Mouse (Mus musculus) heart, adult 9 months (tissue): ENCODE results near the gene Inmt.
"Not testable (repeated sequence)": the region's sequence is repeated elsewhere in the genome, so short reads cannot be mapped to it uniquely, and the experiment has no call there.

Source experiments
- DNase-seq, 2 experiments: peaks; one replicate each; pipeline ENCODE4 v3.0.0; 2022; ENCODE audit warnings: low spot score in 2 of 2

The Inmt gene

GRCm38 (mm10) chr6:55174741-55175181 is at the start of gene Inmt:
Gene Inmt (minus strand): TSS chr6:55175043.
- peak; percentile 27 to 47 for DNase-seq

- peak; percentile 52 to 53 for DNase-seq
Observed at GRCm38 (mm10) chr6:55223986-55224385, 49.1 kb upstream of the Inmt start.

DNA sequence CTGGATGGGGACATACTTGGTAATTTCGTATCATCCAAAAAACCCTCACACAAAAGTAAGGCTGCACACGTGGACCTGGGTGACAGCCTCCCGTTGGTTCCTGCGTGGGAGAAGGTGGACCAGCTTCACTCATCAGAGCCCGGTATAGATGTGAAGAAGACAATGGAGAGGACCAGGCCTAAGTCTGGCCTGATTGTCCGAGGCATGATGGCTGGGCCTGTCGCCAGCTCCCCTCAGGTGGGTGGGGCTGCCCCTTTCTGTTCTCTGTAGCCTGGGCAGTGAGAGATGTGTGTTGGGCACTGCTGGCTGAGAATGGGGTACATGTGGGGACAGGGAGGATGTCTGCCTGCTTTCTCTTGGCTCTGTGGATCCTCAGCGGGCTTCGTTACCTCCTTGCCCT is 43.4 kb upstream of the Inmt start:
- DNase-seq = no peak

DNA sequence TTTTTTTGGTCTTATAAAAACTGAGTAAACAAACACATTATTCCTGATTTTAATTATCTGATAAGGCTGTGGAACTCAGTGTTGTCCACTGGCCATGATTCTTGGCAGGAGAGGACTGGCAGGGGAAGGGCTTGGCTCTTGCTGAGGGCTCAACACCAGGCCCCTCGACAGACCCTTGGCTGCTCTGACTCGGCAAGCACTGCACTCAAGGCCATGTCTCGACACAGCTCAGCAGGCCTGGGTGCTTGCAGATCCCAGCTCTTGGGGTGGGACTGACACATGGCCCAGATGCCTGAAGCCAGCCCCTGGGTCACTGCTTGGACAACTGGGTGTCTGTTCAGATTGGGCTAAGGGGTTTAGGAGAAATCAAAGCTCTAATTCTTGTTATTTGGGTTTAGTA is 39.7 kb upstream of the Inmt start:
- peak; percentile 45 to 61 for DNase-seq

- peak; percentile 47 to 49 for DNase-seq
Observed at GRCm38 (mm10) chr6:55210423-55211365, 35.9 kb upstream of the Inmt start.

GRCm38 (mm10) chr6:55207786-55208185 is 32.9 kb upstream of the Inmt start:
- no peak for DNase-seq

DNA sequence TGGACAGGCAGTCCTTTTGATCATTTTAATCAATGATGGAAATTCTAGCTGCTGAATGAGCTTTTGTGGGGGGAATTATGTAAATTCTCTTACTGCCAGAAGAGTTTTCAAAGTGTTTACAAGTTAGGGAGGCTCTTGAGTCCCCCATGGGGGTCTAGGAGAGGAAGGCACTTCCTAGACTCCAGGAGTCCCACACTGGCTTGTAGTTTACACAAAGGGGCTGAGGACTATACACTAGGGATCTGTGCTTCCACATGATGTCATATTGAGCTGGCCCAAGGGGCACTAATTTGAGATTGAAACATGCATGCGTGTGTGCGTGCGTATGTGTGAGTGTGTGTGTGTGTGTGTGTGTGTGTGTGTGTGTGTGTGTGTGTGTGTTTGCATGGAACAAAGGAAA is 29.1 kb upstream of the Inmt start:
- DNase-seq = no peak

DNA sequence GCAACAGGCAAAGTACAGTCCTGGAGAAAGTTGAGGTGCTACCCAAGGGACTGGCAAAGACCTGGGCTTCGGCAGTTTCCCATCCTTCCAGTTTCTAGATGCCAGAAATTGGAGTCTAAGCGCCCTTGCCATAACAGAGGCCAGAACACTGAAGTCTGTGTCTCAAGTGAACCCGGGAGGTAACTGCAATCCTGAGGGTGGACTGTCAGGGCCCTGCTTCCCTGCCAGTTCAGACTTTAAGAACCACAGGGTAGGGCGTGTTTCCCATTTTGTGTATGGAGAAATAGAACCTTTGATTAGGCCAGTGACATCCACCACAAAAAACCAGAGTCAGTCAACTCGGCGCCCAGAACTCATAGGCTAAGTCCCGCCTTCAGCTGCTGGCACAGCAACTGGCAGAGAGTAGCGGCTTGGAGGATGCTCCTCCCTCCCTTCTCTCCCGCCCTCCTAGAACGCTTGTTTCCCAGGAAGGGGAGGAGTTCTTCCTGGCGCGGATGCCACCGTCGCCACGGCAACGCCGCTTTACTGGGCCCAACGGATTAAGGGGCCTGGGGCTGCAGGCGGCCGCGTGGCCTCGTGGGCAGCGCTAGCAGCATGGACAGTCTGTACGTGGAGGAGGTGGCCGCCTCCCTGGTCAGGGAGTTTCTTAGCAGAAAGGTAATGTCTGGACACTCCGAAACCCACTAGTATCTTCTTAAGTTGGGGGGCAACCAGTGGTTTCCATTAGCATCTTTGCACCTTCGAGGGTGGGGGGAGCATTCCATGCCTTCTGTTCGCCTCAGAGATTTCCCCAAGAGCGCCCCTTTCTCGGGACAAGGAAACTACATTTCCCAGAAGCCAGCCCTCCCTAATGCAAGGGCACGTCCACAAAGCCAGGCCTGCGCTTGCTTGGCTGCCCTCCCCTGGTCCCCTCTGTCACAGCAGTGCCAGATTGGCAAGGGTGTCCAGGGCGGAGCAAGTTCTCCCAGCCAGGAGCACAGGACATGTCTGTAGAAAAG is 28.4 kb upstream of the Inmt start, which contains the start of gene Mindy4:
Gene Mindy4, plus strand, starts transcription at position 471 of the 998 bp plus-strand sequence.
- DNase-seq = peak; percentile 91 to 93

DNA sequence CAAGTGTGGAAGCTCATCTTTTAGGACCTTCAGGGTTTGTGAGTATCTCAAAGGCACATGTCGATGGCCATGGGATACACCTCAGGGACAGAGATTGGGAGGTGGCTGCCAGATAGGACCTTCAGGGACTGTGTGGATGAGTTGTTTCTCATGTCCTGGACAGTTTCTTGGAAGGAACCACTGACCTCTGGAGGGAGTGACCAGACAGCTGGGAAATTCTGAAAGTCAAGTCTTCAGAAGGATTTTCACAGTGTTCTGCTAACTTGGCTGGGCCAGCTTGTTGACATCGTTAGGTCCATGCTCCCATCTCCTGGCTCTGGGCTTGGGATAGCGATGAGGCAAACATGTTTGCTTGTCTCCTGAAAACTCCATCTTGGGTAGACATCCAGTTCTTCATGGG is 24.2 kb upstream of the Inmt start:
- peak; percentile 81 to 84 for DNase-seq

DNA sequence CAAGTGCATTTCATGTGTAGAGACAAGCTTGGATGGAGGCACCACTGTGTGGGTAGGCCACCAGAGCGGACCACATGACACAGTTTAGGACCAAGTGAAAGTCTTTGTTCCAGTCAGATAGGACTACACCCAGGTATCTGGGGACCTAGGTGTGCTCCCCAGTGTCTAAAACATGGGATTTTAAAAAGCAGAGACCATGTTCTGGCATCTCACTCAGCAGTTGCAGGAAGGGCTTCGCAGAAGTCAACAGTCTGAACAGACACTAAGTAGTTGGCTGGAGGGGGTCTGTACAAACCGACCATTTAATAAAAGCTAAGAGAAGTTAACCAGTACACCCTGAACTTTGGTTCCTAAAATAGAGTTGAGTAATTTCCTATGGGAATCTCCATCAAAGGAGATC is 18.3 kb upstream of the Inmt start:
- no peak for DNase-seq

DNA sequence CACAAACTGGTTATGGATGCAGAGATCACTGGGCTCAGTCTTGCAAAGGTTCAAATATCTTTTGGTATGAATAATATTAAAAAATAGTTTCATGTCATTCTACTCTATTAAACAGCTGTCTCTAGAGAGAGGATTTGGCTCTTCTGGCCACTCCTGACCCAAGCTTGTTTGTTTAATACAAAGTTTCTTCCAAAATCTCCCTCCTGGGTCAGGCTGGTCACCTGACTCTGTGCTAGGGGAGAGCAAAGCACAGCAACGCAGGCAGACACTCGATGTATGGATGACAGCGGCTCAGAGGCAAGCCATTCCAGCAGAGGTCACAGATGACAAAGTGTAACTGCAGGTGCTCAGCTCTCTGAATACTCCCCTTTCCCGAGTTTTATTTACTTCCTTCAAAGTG is 16.7 kb upstream of the Inmt start:
- no peak for DNase-seq

DNA sequence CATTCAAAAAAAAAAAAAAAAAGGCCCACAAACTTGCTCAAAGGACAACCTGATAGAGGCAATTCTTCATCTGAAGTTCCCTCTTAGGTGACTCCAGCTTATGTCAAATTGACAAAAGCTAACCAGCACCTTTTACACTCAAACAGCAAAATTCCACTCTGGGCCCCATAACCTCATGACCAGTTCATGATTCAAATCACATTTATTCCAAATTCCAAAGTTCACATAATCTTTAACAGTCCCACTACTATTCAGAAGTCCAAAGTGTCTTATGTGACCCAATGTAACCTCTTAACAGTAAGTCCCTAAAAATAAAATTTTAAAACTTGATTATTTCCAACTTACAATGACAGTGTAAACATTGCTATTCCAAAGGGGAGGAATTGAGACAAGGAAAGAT is 14.6 kb upstream of the Inmt start:
- DNase-seq = no peak

DNA sequence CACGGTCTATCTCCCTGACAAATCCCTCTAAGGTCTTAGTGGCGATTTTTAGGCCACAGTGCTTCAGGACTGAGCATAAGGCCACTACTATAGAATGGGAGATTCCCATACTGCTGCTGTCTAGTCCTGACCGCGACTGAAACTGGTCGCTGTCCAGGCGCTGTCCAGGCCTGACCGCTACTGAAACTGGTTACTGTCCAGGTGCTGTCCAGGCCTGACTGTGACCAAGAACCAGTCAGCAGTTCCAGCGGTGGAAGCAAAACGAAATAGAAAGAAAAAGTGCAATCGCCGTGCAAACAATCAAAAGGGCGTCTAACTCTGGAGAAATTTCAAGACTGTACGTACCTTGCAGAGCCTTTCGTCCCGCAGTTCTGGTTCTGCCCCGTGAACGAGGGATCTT is 13.0 kb upstream of the Inmt start:
- not testable (repeated sequence) for DNase-seq

GRCm38 (mm10) chr6:55182655-55183430 is 8.0 kb upstream of the Inmt start:
- DNase-seq = no peak

DNA sequence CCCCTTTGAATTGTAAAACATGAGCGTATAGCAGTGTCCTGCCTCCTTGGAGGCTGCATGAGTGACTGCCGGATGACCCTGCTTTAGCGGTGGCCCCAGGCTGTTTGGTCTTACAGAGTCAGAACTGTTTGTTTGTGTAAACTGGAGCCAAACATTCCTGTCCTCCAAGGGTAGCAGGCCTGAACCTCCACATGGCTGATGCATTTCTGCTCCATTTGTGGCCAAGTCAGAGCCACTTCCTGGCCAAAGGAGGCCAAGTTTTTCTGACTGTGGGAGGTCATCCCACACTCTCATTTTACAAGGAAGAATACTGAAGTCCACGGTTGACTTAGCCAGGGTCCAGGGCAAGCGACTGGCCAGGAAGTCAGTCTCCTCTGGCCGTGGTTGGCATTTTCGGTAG is 4.7 kb upstream of the Inmt start:
- DNase-seq = peak; percentile 69 to 71

GRCm38 (mm10) chr6:55177060-55177732 is 2.4 kb upstream of the Inmt start:
- DNase-seq = no peak

DNA sequence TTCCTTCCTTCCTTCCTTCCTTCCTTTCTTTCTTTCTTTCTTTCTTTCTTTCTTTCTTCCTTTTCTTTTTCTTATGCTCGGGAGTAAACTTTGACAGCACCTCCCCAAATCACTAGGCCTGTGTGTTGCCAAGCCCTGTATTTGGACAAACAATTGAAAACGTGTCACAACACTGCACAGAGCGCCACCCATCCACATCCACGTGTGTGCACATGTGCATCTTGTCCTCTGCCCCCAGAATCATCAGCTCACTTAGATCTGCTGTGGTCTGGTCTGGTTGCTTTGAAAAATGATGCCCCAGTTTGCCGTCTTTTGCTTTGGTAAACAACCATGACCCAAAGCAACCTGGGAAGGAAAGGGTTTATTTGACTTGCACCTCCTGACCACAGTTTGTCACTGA is 1.0 kb upstream of the Inmt start:
- peak; percentile 52 to 60 for DNase-seq

- peak in 1 of 2 experiments; percentile 36 for DNase-seq
Observed at GRCm38 (mm10) chr6:55175456-55175855, 613 bp upstream of the Inmt start.

- no peak for DNase-seq
Observed at GRCm38 (mm10) chr6:55173941-55174349, 898 bp downstream of the Inmt start.

DNA sequence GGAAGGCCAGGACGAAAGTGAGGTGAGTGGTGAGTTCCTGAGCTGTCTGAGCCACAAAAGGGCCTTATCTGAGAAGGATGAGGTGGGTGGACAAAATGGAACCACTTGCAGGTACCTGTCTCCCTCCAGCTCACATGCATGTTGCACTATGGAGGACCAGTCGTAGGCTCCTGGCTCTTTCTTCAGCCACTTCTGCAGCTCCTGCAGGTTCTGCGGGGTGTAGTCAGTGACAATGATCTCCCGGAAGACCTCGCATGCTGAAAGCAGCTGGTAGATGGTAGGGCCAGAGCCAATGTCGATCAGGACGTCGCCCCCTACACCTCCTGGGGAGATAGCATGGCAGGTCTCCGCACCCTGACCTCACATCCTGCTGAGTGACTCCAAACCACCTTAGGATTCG is 1.7 kb downstream of the Inmt start:
- DNase-seq = no peak

DNA sequence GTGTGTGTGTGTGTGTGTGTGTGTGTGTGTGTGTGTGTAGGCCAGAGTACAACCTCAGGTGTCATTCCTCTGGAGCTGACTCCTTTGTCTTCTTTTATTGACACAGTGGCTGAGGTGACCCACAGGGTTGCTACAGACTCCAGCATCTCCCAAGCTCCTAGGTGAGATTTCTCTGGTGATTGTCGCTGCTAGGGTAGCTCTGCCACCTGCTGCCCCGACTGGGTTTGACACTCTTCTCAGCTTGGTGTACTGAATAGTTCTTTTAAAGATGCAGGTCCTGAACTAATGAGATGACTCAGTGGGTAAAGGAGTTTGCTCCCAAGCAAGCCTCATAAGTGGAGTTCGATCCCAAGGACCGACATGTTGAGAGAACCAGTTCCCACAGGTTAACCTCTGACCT is 3.2 kb downstream of the Inmt start:
- DNase-seq = no peak
